Mouse (Mus musculus): ENCODE measurements around the gene Zfp655.
A peak's percentile ranks its signal among the peaks of the same experiment; 100 is the strongest.
"Not testable (repeated sequence)": the region's sequence is repeated elsewhere in the genome, so short reads cannot be mapped to it uniquely, and the experiment has no call there.

The Zfp655 gene

DNA sequence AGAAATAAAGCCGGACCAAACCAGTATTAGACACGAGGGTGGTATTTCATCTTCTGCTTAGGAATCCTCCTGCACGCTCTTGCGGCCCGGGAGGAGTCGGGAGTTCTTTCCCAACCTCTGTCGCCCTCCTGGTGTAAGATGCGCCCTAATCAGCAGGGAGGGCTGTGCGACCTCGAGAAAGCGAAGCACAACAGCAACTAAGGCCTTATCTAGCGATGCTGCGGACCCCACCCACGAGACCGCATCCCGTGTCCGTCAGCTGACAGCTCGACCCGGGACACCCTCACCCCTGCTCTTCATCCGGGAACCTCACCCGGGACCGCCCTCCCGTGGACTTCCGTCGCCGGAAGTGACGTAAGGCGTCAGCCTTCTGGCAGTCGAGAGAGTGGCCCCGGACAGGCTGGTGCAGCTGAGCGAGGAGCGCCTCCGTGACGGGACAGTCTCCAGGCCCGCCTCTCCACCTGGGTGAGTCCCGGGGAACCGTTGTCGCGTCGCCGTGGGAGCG lies at the start of gene Zfp655:
Gene Zfp655 (plus strand): TSS at position 349 of the 505 bp plus-strand sequence.
- peak; percentile 98 for DNase-seq

DNA sequence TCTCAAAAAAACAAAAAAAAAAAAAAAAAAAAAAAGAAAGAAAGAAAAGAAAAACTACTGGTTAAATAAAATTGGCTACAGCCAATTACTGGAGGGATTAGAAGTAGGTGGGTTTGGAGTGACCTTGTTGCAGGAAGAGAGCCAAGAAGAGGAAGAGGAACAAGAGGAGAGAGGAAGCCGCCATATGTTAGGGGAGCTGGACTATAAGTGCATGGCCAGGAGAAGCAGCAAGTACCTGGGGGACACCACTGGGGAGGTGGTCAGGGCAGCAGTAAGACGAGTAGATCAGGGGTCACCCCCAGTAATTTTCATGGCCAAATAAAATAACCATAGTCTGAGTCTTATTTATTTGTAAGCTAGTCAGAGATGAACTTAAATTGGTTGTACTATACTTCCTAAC lies 46.3 kb upstream of the Zfp655 start:
- DNase-seq: no peak

- no peak for DNase-seq
Observed at GRCm38 (mm10) chr5:145189416-145189815, 42.1 kb upstream of the Zfp655 start.

- DNase-seq: no peak
Observed at GRCm38 (mm10) chr5:145190373-145190772, 41.1 kb upstream of the Zfp655 start.

- DNase-seq: peak; percentile 94 to 97
Observed at GRCm38 (mm10) chr5:145190875-145191798, 40.4 kb upstream of the Zfp655 start.

DNA sequence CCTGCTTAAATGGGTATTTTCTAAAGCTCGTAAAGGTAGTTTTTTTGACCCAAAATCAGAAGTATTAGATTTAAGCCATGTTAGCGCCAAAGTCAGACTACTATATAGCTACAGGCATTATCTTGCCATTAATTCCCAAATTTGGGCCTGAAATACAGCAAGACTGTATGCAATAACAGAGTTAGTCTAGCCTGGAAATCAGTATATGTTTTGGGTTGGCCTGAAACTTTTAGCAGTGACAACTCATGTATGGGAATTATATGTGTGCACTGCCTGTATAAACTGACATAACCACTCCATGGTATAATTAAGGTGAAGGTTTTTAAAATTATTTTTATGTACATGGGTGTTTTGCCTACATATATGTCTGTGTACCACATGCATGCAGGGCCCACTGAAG lies 39.6 kb upstream of the Zfp655 start, which contains the start of gene Atp5j2:
Gene Atp5j2 (minus strand): TSS at position 101 of the 400 bp plus-strand sequence.
- no peak for DNase-seq

- DNase-seq: no peak
Observed at GRCm38 (mm10) chr5:145200387-145200786, 31.1 kb upstream of the Zfp655 start.

DNA sequence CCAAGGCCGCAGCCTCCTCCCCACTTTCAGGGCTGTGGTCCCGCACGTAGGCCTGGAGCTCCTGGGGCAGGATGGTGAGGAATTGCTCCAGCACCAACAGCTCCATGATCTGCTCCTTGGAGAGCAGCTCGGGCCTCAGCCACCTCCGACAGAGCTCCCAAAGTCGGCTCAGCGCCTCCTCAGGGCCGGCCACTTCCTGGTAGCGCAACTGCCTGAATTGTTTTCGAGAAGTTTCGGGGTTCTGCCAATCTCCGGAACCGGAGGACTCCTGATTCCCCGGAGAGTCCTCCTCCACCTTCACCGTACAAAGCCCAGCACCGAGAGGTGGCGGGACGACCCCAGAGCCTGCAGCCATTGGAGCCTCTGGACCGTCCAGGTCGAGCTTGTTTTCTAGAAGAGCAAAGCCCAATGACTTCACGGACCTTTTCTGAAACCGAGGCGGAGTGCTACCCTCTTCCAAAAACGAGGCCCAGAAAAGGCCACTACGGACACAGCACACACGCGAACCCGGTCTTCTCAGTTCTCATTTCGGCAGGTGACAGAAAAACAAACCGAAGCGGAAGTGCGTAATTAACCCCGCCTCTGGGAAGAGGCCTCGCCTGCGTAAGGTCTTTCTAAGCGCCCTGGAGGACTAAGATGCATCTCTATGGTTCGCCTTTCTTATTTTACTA lies 30.1 kb upstream of the Zfp655 start, which contains the start of gene Zkscan14:
Gene Zkscan14 (minus strand): TSS at position 548 of the 671 bp plus-strand sequence.
- peak; percentile 73 to 83 for DNase-seq

GRCm38 (mm10) chr5:145202446-145202845 lies 29.1 kb upstream of the Zfp655 start:
- no peak for DNase-seq

DNA sequence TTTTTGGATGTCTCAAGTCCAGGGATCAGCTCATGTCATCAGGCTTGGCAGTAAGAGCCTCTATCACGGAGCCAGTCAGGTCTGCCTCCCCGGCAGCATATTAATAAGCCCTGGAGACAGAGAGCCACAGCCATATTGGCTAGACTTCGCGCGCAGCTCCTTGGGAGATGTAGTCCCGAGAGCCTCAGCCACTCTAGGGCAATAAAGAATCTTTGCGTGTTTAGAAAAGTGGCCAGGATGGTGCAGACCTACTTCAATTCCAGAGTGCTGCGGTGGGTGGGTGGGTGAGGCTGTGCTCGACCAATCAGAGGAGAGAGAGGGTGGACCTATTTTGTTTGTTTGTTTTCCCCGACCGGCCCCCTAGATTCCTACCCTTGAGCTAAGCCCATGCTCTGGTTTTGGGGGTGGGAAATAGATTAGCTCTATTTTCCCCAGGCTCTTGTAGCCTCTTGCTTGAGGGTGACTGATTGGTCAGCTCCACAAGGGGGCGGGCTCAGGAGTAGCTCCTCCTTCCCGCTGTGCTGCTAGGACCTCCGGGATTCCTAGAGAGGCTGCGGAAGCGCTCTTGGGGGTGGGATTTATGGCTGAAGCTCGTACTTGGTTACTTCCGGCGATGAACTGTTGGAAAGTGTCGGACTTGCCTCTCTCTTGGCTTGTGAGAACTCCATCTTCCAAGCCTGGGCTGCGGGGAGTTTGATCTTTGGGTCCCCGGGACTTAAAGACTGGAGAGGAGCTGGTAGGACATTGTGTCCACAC lies 27.4 kb upstream of the Zfp655 start, which contains the start of gene Zkscan5:
Gene Zkscan5 (plus strand): TSS at position 627 of the 756 bp plus-strand sequence.
- peak; percentile 98 to 99 for DNase-seq

DNA sequence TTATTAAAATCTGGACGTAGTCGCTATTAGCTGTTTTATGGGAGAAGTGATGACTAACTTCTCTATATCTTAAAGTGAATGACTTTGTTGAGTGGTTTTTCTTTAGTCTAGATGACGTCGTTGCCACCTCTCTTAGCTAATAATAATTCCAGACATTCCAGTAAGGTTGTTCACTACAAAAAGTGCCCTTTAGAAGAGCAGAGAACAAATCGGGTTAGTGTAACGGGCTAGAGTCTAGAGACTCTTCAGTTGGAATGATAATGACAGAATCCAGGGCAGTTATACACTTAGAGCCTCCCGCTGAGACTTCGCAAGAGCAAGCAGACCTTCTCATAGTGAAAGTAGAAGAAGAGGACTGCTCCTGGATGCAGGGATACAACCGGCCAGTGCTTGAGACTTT lies 26.5 kb upstream of the Zfp655 start:
- DNase-seq: no peak

DNA sequence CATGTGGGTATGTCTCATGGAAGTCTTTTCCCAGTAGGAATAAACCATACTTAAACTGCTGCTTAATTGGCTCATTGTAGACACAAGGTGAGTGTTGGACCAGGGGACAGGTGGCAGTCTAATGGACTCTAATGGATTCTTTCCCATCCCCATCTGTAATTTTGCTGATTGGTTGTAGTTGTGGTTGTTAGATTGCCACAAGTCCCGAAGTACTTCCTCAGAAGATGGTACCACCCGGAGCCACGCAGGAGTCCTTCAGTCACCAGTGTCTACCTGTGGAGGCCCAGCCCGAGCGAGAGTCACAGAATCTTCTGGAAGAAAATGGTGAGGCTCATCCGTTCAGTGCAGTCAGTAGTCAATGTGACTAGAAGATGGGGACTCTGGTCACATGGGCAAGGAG lies 24.1 kb upstream of the Zfp655 start:
- no peak for DNase-seq

- DNase-seq: no peak
Observed at GRCm38 (mm10) chr5:145207954-145208353, 23.6 kb upstream of the Zfp655 start.

DNA sequence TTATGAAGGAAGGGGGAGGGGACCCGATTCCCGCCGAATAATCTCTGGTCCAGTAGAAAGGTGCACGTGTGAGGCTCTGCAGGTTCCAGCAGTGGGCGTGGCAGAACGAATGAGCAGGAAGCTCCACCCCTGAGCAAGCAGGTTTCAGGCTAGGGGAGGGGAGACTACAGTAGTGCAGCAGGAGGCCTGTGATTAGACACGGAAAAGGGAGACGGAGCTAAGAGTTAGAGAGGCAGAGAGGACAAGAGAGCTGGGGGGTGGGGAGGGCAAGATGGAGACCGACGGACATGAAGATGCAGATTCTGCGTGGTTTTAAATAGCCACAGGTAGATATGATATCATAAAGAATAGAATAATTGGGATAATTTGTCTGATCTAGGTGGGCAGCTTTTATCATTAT lies 23.1 kb upstream of the Zfp655 start:
- DNase-seq: not testable (repeated sequence)

DNA sequence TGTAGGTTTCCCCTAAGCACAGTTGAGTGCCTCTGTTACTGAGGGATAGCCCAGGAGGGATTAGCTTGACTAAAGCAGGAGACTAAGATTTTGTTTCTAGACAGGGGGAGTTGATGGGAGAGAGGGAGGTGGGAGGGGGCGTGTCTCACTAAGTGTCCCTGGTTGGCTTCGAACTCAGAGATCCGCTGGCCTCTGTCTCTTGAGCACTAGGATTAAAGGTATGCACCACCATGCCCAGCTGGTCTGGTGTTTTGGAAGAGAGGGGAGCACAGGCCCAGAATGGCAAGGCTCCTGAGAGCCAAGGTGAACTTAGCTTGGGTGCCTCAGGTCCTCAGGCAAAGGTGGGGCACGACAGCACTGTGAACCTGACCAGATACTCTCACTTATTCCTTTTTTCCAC lies 20.2 kb upstream of the Zfp655 start:
- DNase-seq: no peak

GRCm38 (mm10) chr5:145212216-145212615 lies 19.3 kb upstream of the Zfp655 start:
- no peak for DNase-seq

DNA sequence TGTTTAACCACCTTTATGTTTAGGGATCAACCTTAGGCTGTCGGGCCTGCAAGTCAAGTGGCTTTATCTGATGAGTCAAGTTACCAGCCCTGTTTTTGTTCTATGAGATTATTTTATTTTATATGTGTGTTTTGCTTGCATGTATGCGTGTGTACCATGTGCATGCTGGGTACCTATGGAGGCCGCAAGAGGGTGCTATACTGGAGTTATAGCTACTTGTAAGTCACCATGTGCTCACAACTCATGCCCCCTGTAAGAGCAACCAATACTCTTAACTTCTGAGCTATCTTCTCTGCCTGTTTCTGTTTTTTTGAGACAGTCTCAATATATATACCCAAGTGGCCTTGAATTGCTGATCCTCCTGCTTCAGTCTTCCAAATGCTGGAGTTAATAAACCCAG lies 18.0 kb upstream of the Zfp655 start:
- no peak for DNase-seq

GRCm38 (mm10) chr5:145214679-145215078 lies 16.8 kb upstream of the Zfp655 start:
- DNase-seq: no peak

DNA sequence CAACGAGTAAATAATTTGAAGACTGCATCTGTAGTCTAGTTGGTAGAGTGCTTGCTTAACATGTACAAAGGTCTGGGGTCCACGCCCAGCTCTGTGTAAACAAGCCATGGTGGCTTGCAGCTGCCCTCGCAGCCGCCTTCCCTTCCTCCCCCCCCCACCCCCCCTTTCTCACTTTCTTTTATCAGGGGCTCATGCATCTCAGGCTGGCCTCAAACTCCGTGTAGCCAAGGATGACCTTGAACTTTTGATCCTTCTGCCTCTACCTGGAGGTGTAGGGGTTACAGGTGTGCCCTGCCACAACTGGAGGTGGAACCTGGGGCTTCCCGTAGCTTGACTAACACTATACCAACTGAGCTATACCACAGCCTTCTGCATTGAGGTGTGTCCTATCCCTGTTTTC lies 13.8 kb upstream of the Zfp655 start:
- no peak for DNase-seq

DNA sequence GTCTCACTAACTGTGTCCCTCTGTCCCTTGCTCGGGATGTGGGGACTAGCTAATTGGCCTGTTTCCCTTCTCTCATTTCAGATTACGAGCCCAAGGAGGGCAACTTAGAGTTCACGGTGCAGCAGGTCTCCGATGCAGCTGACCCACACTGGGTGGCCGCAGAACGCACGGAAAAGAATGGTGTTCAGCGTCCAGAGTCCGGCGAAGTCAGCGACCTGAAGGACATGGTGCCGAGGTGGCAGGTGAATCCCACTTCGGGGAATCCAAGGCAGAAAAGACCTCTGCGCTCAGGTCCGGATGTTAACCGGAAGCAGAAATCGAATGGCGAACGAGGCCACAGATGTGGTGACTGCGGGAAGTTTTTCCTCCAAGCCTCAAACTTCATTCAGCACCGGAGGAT lies 13.3 kb upstream of the Zfp655 start:
- no peak for DNase-seq

- DNase-seq: no peak
Observed at GRCm38 (mm10) chr5:145218671-145219070, 12.8 kb upstream of the Zfp655 start.

- no peak for DNase-seq
Observed at GRCm38 (mm10) chr5:145219981-145220380, 11.5 kb upstream of the Zfp655 start.

DNA sequence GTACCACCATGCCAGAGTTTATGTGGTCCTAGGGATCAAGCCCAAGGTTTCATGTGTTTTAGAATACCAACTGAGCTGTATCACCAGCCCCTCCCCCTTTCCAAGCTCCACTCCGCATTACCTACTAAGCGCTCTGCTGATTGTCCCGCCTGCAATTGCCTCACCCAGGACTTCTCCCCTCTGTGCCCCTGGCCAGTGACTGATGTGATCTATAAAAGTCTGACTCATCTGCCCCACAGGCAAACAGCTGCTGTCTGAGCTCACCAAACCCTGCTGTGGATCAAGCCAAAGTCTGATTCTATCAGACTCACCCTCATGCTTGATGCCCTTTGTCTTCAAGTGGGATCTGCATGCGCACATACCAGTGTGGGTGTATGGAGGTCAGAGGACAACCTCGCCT lies 8.7 kb upstream of the Zfp655 start:
- no peak for DNase-seq
